ENCODE assay signal across 9 mouse cellular contexts in genomic region chr7:74353707-74354468, GRCm38 (mm10).
DNase-seq lines count a peak whose midpoint lies in the region; ATAC-seq lines count a peak whose summit lies in the region.
"Had no signal": no experiment of that assay in that cellular context is flagged by ENCODE, and none has a peak within 500 bp of the region (broad histone marks: within the 10 kb centered on the region; RNA-seq: fewer than 3 reads in every experiment).

No protein-coding gene starts in this region.

- no peak overlapping the region for H3K4me3 ChIP-seq in kidney, embryonic 14.5 days (ENCODE audit: low read length)
- no peak overlapping the region for H3K4me3 ChIP-seq in forebrain, embryonic 13.5 days
- H3K4me3 ChIP-seq in limb, embryonic 10.5 days = no peak overlapping the region
- no peak overlapping the region for H3K4me3 ChIP-seq in neural tube, embryonic 14.5 days (ENCODE audit: low read depth, low read length)

- no peak overlapping the region for H3K4me2 ChIP-seq in kidney, embryonic 14.5 days (replicated peaks; ENCODE audit: low read depth, low read length)
- no peak overlapping the region for H3K4me2 ChIP-seq in forebrain, embryonic 13.5 days
- H3K4me2 ChIP-seq in neural tube, embryonic 14.5 days (ENCODE audit: low read depth, low read length) = no peak overlapping the region
- H3K4me2 ChIP-seq: liver, embryonic 11.5 days had no signal

- DNase-seq in kidney, postnatal 4 days = no peak
- peak; percentile 54 for DNase-seq in limb, embryonic 10.5 days (ENCODE audit: low spot score)
- DNase-seq in B cell, adult 2 months = no peak
- DNase-seq in cerebellum, adult 9-11 months = no peak
- DNase-seq in heart, adult 11 months = no peak

- H3K27me3 ChIP-seq in kidney, embryonic 14.5 days (ENCODE audit: control insufficient read depth, insufficient read depth, low read length) = no peaks in the 10 kb centered on the region
- no peaks in the 10 kb centered on the region for H3K27me3 ChIP-seq in forebrain, embryonic 13.5 days
- H3K27me3 ChIP-seq in limb, embryonic 10.5 days (ENCODE audit: low read depth, poor library complexity, severe bottlenecking) = no peaks in the 10 kb centered on the region
- no peaks in the 10 kb centered on the region for H3K27me3 ChIP-seq in neural tube, embryonic 14.5 days (ENCODE audit: control insufficient read depth, insufficient read depth, low read length)

- H3K36me3 ChIP-seq in kidney, embryonic 14.5 days (ENCODE audit: control insufficient read depth, insufficient read depth, low read length) = no peaks in the 10 kb centered on the region
- H3K36me3 ChIP-seq in forebrain, embryonic 13.5 days (ENCODE audit: poor library complexity, severe bottlenecking) = no peaks in the 10 kb centered on the region
- H3K36me3 ChIP-seq in limb, embryonic 10.5 days = no peaks in the 10 kb centered on the region
- no peaks in the 10 kb centered on the region for H3K36me3 ChIP-seq in neural tube, embryonic 14.5 days (ENCODE audit: control insufficient read depth, insufficient read depth, low read length)

- no peaks in the 10 kb centered on the region for H3K9me3 ChIP-seq in kidney, embryonic 14.5 days (ENCODE audit: control insufficient read depth, low read length)
- no peaks in the 10 kb centered on the region for H3K9me3 ChIP-seq in forebrain, embryonic 13.5 days (replicated peaks)
- H3K9me3 ChIP-seq in limb, embryonic 10.5 days (replicated peaks) = no peaks in the 10 kb centered on the region
- H3K9me3 ChIP-seq in neural tube, embryonic 14.5 days (ENCODE audit: control insufficient read depth, low read length) = no peaks in the 10 kb centered on the region

- 0 out of 2 replicates have a peak overlapping the region, but pooled peaks have one; percentile 28 for H3K9ac ChIP-seq in kidney, embryonic 14.5 days (ENCODE audit: low read depth, low read length)
- peak overlapping the region; percentile 54 for H3K9ac ChIP-seq in forebrain, embryonic 13.5 days
- 0 out of 2 replicates have a peak overlapping the region, but pooled peaks have one; percentile 35 for H3K9ac ChIP-seq in neural tube, embryonic 14.5 days (replicated peaks; ENCODE audit: low read depth, low read length)

- peaks cover 7% of the 10 kb centered on the region; the same call in 1 of the 2 replicates for H3K4me1 ChIP-seq in kidney, embryonic 14.5 days (ENCODE audit: control insufficient read depth, insufficient read depth, low read length)
- peaks cover 11% of the 10 kb centered on the region for H3K4me1 ChIP-seq in forebrain, embryonic 13.5 days
- H3K4me1 ChIP-seq in limb, embryonic 10.5 days = peaks cover 20% of the 10 kb centered on the region
- H3K4me1 ChIP-seq in neural tube, embryonic 14.5 days (ENCODE audit: control insufficient read depth, insufficient read depth, low read length) = peaks cover 4% of the 10 kb centered on the region

- ATAC-seq in kidney, embryonic 14.5 days (ENCODE audit: low FRiP score, low TSS enrichment) = 0 out of 2 replicates have a peak, but pooled peaks have one; percentile 20
- ATAC-seq in forebrain, embryonic 13.5 days = peak; percentile 33; the same call in 1 of the 2 replicates
- peak; percentile 19; the same call in 1 of the 2 replicates for ATAC-seq in neural tube, embryonic 14.5 days (ENCODE audit: low read depth)

- WGBS in kidney, embryonic 14.5 days = 55% methylated on average over 13 of the region's 13 CpGs
- 78% methylated on average over 13 of the region's 13 CpGs for WGBS in forebrain, embryonic 13.5 days
- WGBS in limb, embryonic 10.5 days = 67% methylated on average over 13 of the region's 13 CpGs
- 63% methylated on average over 13 of the region's 13 CpGs for WGBS in neural tube, embryonic 14.5 days

- H3K27ac ChIP-seq in kidney, embryonic 14.5 days (ENCODE audit: low read depth, low read length) = no peak overlapping the region
- H3K27ac ChIP-seq in forebrain, embryonic 13.5 days = peak overlapping the region; percentile 59
- peak overlapping the region; percentile 85 for H3K27ac ChIP-seq in limb, embryonic 10.5 days
- H3K27ac ChIP-seq in neural tube, embryonic 14.5 days (ENCODE audit: low read depth, low read length) = peak overlapping the region; percentile 7; the same call in 1 of the 2 replicates
